Mouse (Mus musculus) ES-CJ7 (cell line): ENCODE results near the gene Ccdc127.

Experiments used
- DNase-seq: peaks from one replicate; pipeline ENCODE4 v3.0.0; 2011; ENCODE audit warnings: low read depth, low spot score

The Ccdc127 gene

GRCm38 (mm10) chr13:74390371-74390990, 40.4 kb downstream of the Ccdc127 start, which contains the start of gene Zfp72:
Gene Zfp72 (minus strand): TSS chr13:74390836.
- peak; percentile 87 for DNase-seq

GRCm38 (mm10) chr13:74391156-74391555, 41.0 kb downstream of the Ccdc127 start:
- DNase-seq: no peak

GRCm38 (mm10) chr13:74399298-74399839, 49.3 kb downstream of the Ccdc127 start, which contains the start of gene Ftl1-ps1:
Gene Ftl1-ps1 (plus strand): TSS chr13:74399694.
- DNase-seq: peak; percentile 99
